Mouse (Mus musculus) liver, adult 2 months (tissue): ENCODE data around the gene Teddm1b.

Experiments used
- CTCF ChIP-seq: fragments of 200-500 bp; IDR thresholded peaks from 2 replicates; pipeline ENCODE4 v1.5.1; 2011; ENCODE audit warnings: low read depth, low read length, control low read depth
- POLR2A ChIP-seq: fragments of 200-500 bp; IDR thresholded peaks from 2 replicates; pipeline ENCODE4 v1.6.1; 2011; ENCODE audit warnings: low read length, control low read depth; ENCODE audit not compliant: insufficient read depth; ENCODE audit errors: extremely low read depth

GRCm38 (mm10) chr1:153924395-153925385 lies 50.5 kb downstream of the Teddm1b start:
- TF ChIP-seq CTCF (no peak), POLR2A (no peak)
